Mouse (Mus musculus): ENCODE measurements around the gene Pmepa1.

DNA sequence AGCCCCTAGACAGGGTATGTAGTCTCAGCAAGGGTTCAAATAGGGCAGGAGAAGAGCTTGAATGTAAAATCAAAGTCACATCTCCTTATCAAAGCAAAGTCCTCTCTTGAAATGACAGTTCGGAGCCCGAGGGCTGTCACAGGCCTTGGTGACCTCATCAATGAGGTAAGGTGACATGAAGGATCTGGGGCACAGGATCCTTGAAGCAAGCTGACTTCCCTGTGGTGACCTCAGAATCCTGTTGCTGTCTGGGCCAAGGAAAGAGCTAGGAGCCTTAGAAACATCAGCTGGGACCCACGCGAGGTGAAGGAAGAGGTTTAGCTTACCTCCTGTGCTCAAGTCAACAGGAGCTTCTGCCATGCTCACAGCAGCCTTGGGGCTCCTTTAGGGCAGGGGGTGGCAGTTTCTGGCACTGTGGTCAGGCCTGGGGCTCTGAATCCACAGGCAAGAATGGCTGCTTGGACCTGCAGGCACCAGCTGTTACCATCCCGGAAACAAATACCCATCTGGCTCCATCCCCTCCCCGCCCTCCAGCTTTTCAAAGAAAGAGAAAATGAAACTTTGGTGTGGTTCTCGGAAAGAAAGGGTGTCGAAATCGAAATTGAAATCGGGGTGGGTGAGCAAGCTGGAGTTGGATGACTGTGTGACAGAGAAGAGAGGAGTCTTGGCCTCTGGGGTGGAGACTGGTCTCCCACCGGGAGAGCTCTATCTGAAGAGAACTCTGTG, 57.8 kb downstream of the Pmepa1 start, which contains the start of gene Zbp1:
- no peak for TF ChIP-seq TAL1 (IDR thresholded peaks at IDR 0.05; ENCODE audit: low read length)
- TF ChIP-seq GATA1 (IDR thresholded peaks at IDR 0.05; ENCODE audit: low read length), result no peak

Data from erythroblast, embryonic 14.5 days (primary cell).